Mouse (Mus musculus) C2C12 (cell line): ENCODE measurements around the gene Ccne1.

Experiments used
- CTCF ChIP-seq: IDR thresholded peaks from one replicate; pipeline ENCODE4 v1.5.1; 2011; ENCODE audit not compliant: control insufficient read depth, insufficient read depth, insufficient read length
- MAX ChIP-seq: IDR thresholded peaks from one replicate; pipeline ENCODE4 v1.6.1; 2011; ENCODE audit warnings: mild to moderate bottlenecking, control low read depth
- MYOG ChIP-seq: IDR thresholded peaks from one replicate; pipeline ENCODE4 v1.6.1; 2011; ENCODE audit not compliant: control insufficient read depth, insufficient read length; ENCODE audit errors: extremely low read depth

DNA sequence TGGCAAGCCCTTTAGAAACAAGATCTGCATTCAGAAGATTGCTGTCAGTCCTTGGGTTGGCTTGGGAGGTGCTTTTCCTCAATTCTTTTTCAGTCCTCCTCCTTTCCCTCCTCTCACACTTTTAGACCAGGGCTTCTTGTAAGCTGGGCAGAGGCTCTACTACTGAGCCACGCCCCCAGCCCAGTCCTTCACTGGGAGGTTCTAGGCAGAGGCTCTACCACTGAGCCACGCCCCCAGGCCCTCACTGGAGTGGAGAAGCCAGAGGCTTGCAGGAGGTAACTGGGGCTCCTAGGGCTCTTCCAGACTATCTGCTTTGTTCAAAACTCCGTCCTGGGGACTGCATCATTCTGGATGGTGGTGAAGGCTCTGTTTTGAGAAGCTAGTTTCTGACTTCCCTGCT, 45.2 kb upstream of the Ccne1 start:
- TF ChIP-seq MYOG (no peak), MAX (no peak), CTCF (no peak)
